8 mouse cellular contexts compared by ENCODE assay signal in genomic region chr1:191223930-191224301, GRCm38 (mm10). TPM values are rescaled to one million over a fixed set of nuclear protein-coding genes. Genes with fewer than 3 reads are reported as not detected.
DNase-seq lines count a peak whose midpoint lies in the region; ATAC-seq and TF ChIP-seq lines count a peak whose summit lies in the region.

No protein-coding gene starts in this region.

- H3K4me3 ChIP-seq in intestine, postnatal 0 days (ENCODE audit: low read depth, low read length): peak overlapping the region; percentile 74
- peak overlapping the region; percentile 77 for H3K4me3 ChIP-seq in neural tube, embryonic 12.5 days

- H3K9me3 ChIP-seq in intestine, postnatal 0 days (ENCODE audit: control insufficient read depth): no peaks in the 10 kb centered on the region
- no peaks in the 10 kb centered on the region for H3K9me3 ChIP-seq in neural tube, embryonic 12.5 days

- DNase-seq in adrenal gland, postnatal 25 days: peak; percentile 8
- DNase-seq in adrenal gland, postnatal 10 days: no peak
- DNase-seq in right cerebral cortex, postnatal 4 days: peak; percentile 13
- no peak for DNase-seq in right cerebral cortex, postnatal 14 days
- DNase-seq in spleen, adult 12 weeks (ENCODE audit: low spot score): no peak
- DNase-seq in layer of hippocampus, adult 18-20 months (ENCODE audit: low spot score in 2 of 2): no peak

- 53% methylated on average over 10 of the region's 10 CpGs for WGBS in intestine, postnatal 0 days
- 59% methylated on average over 10 of the region's 10 CpGs for WGBS in neural tube, embryonic 12.5 days

- H3K9ac ChIP-seq in intestine, postnatal 0 days (ENCODE audit: low read depth, low read length): peak overlapping the region; percentile 66
- peak overlapping the region; percentile 36; the same call in 1 of the 2 replicates for H3K9ac ChIP-seq in neural tube, embryonic 12.5 days

- no peak overlapping the region for H3K27ac ChIP-seq in intestine, postnatal 0 days (ENCODE audit: low read depth, low read length)
- H3K27ac ChIP-seq in neural tube, embryonic 12.5 days: no peak overlapping the region

- no peaks in the 10 kb centered on the region for H3K36me3 ChIP-seq in intestine, postnatal 0 days (ENCODE audit: control insufficient read depth, insufficient read depth)
- H3K36me3 ChIP-seq in neural tube, embryonic 12.5 days: no peaks in the 10 kb centered on the region

- no peaks in the 10 kb centered on the region for H3K27me3 ChIP-seq in intestine, postnatal 0 days (replicated peaks; ENCODE audit: control insufficient read depth, insufficient read depth, low read length)
- no peaks in the 10 kb centered on the region for H3K27me3 ChIP-seq in neural tube, embryonic 12.5 days (replicated peaks)

- no peak for TF ChIP-seq CTCF in intestine, postnatal 0 days (IDR thresholded peaks at IDR 0.05; ENCODE audit: low read depth)

- H3K4me2 ChIP-seq in intestine, postnatal 0 days (replicated peaks; ENCODE audit: low read depth): peak overlapping the region; percentile 98
- peak overlapping the region; percentile 98 for H3K4me2 ChIP-seq in neural tube, embryonic 12.5 days (replicated peaks)

- H3K4me1 ChIP-seq in intestine, postnatal 0 days (replicated peaks; ENCODE audit: control insufficient read depth, insufficient read depth, low read length): 0 out of 2 replicates have a peak, but pooled peaks cover 7% of the 10 kb centered on the region
- peaks cover 14% of the 10 kb centered on the region for H3K4me1 ChIP-seq in neural tube, embryonic 12.5 days

- ATAC-seq in intestine, postnatal 0 days: peak; percentile 61
- peak; percentile 78 for ATAC-seq in neural tube, embryonic 12.5 days (ENCODE audit: low FRiP score, low read depth)

RNA-seq across cellular contexts. Expression of gene Atf3, which starts 6.1 kb away (rescaled TPM):
- total RNA-seq in adrenal gland, postnatal 25 days (2021): 0.67 TPM in 1 of 2 replicates, not detected in the other
- 1 to 10 TPM; 1.2 to 5.4 TPM for total RNA-seq in adrenal gland, postnatal 10 days (2021)
- 5.0 and 6.7 TPM in 2 replicates for polyA plus RNA-seq in intestine, postnatal 0 days (2015; fragmentation: Nextera tagmentation; extraction: Ambion mirVana)
- 2.0 and 2.1 TPM in 2 replicates for polyA plus RNA-seq in neural tube, embryonic 12.5 days (2016; fragmentation: Nextera tagmentation; extraction: Ambion mirVana)
- total RNA-seq in layer of hippocampus, adult 18-20 months (2021): 1 to 10 TPM; 1.6 to 1.7 TPM

RNA-seq across cellular contexts. Expression of gene Fam71a, which starts 59.3 kb away (rescaled TPM):
- not detected in 2 replicates for total RNA-seq in adrenal gland, postnatal 25 days (2021)
- not detected for total RNA-seq in adrenal gland, postnatal 10 days (2021)
- polyA plus RNA-seq in intestine, postnatal 0 days (2015; fragmentation: Nextera tagmentation; extraction: Ambion mirVana): not detected in 2 replicates
- polyA plus RNA-seq in neural tube, embryonic 12.5 days (2016; fragmentation: Nextera tagmentation; extraction: Ambion mirVana): not detected in 2 replicates
- not detected for total RNA-seq in layer of hippocampus, adult 18-20 months (2021)

Comparison
In these comparisons a context has a peak if more than half of its experiments do, and no peak if none do; other contexts are left out.
1. DNase-seq: peak in adrenal gland, postnatal 25 days (single experiment) and right cerebral cortex, postnatal 4 days (single experiment); none in adrenal gland, postnatal 10 days (single experiment), right cerebral cortex, postnatal 14 days (single experiment), spleen, adult 12 weeks (single experiment) and layer of hippocampus, adult 18-20 months (0 of 2).